Mouse (Mus musculus) heart, postnatal 0 days (tissue): ENCODE data around the gene Sgpl1. TPM values are rescaled to one million over a fixed set of nuclear protein-coding genes. Genes with fewer than 3 reads are reported as not detected.
"Not testable (repeated sequence)": the region's sequence is repeated elsewhere in the genome, so short reads cannot be mapped to it uniquely, and the experiment has no call there.

Source experiments
- ATAC-seq: fragments of 200-750 bp; cut with Nextera tagmentation; 2 replicates; pipeline ENCODE4 v1.8.0; 2017; ENCODE audit warnings: low read depth, moderate number of reproducible peaks, moderate library complexity; ENCODE audit not compliant: insufficient read depth
- DNase-seq: peaks from one replicate; pipeline ENCODE4 v3.0.0-alpha.2; 2016; ENCODE audit warnings: low spot score
- H3K27ac ChIP-seq: fragments of 300-500 bp; sonication (generic); 2 replicates; pipeline ENCODE4 v1.5.1; 2014; ENCODE audit warnings: low read depth, mild to moderate bottlenecking
- H3K27me3 ChIP-seq: fragments of 300-500 bp; sonication (generic); 2 replicates; pipeline ENCODE4 v1.6.1; 2014; ENCODE audit warnings: low read length, mixed read lengths; ENCODE audit not compliant: control insufficient read depth, insufficient read depth
- H3K36me3 ChIP-seq: fragments of 300-500 bp; sonication (generic); replicated peaks from 2 replicates; pipeline ENCODE4 v1.6.1; 2014; ENCODE audit warnings: low read length, mixed read lengths; ENCODE audit not compliant: control insufficient read depth, insufficient read depth
- H3K4me1 ChIP-seq: fragments of 300-500 bp; sonication (generic); 2 replicates; pipeline ENCODE4 v1.6.1; 2014; ENCODE audit warnings: antibody characterized with exemption; ENCODE audit not compliant: control insufficient read depth, insufficient read depth
- H3K4me2 ChIP-seq: fragments of 300-500 bp; sonication (generic); 2 replicates; pipeline ENCODE4 v1.6.1; 2014; ENCODE audit warnings: low read depth, mild to moderate bottlenecking, low read length, moderate library complexity
- H3K4me3 ChIP-seq: fragments of 300-500 bp; sonication (generic); 2 replicates; pipeline ENCODE4 v1.5.1; 2014; ENCODE audit warnings: low read depth, low read length
- H3K9ac ChIP-seq: fragments of 300-500 bp; sonication (generic); replicated peaks from 2 replicates; pipeline ENCODE4 v1.6.1; 2014; ENCODE audit warnings: low read depth, low read length, mixed read lengths
- H3K9me3 ChIP-seq: fragments of 300-500 bp; sonication (generic); replicated peaks from 2 replicates; pipeline ENCODE4 v1.6.1; 2016; ENCODE audit warnings: low read length; ENCODE audit not compliant: control insufficient read depth
- CTCF ChIP-seq: IDR thresholded peaks from 2 replicates; pipeline ENCODE4 v1.5.1; 2016; ENCODE audit warnings: antibody characterized with exemption, control low read depth, low read depth
- EP300 ChIP-seq: IDR thresholded peaks from 2 replicates; pipeline ENCODE4 v1.6.1; 2016; ENCODE audit warnings: antibody characterized with exemption, low read depth
- WGBS: fragments of 180-500 bp; shearing (Covaris S2); extraction: QIAGEN DNeasy Blood & Tissue Kit; methylation state at CpG from one replicate; pipeline ENCODE4 v1.1.7; 2014; 5-methylcytosine and 5-hydroxymethylcytosine counted together
- polyA plus RNA-seq: library from polyadenylated mRNA; unstranded; fragments of >200 nt; fragmentation: Nextera tagmentation; extraction: Ambion mirVana; gene quantifications from 2 replicates; pipeline ENCODE4 v1.2.1, GENCODE M21; 2015
- total RNA-seq: library from RNA; depleted of rRNA; stranded (reverse); fragments of >200 nt; gene quantifications from 2 replicates; pipeline ENCODE4 v1.2.3, GENCODE M21; 2014; ENCODE audit warnings: low replicate concordance

The Sgpl1 gene
- total and polyA plus RNA-seq, 2 experiments from 2014 or later, result 16.7 to 36.3 TPM

GRCm38 (mm10) chr10:61128701-61129365, 18.7 kb downstream of the Sgpl1 start:
- Histone ChIP-seq H3K4me2 (no peak overlapping the region), H3K36me3 (0 out of 2 replicates have a peak, but pooled peaks cover 6% of the 10 kb centered on the region), H3K27me3 (no peaks in the 10 kb centered on the region), H3K9me3 (no peaks in the 10 kb centered on the region), H3K4me3 (no peak overlapping the region), H3K27ac (no peak overlapping the region), H3K4me1 (no peaks in the 10 kb centered on the region), H3K9ac (no peak overlapping the region)
- TF ChIP-seq EP300 (no peak), CTCF (no peak)
- DNase-seq (no peak), ATAC-seq (no peak)
- 89% methylated on average over 1 of the region's 1 CpGs for WGBS

GRCm38 (mm10) chr10:61124462-61124861, 23.0 kb downstream of the Sgpl1 start:
- no peaks in the 10 kb centered on the region for H3K4me1 ChIP-seq
- no peaks in the 10 kb centered on the region for H3K27me3 ChIP-seq
- no peak overlapping the region for H3K4me3 ChIP-seq
- no peak overlapping the region for H3K27ac ChIP-seq
- peaks cover 13% of the 10 kb centered on the region for H3K36me3 ChIP-seq
- TF ChIP-seq CTCF, result no peak
- TF ChIP-seq EP300, result no peak
- H3K9ac ChIP-seq, result no peak overlapping the region
- DNase-seq (no peak), ATAC-seq (no peak)
- 84% methylated on average over 2 of the region's 2 CpGs for WGBS
- H3K4me2 ChIP-seq, result no peak overlapping the region
- no peaks in the 10 kb centered on the region for H3K9me3 ChIP-seq

- Histone ChIP-seq H3K4me3 (no peak overlapping the region), H3K27ac (no peak overlapping the region), H3K36me3 (peaks cover 13% of the 10 kb centered on the region), H3K4me2 (no peak overlapping the region), H3K4me1 (no peaks in the 10 kb centered on the region), H3K27me3 (no peaks in the 10 kb centered on the region), H3K9ac (no peak overlapping the region), H3K9me3 (no peaks in the 10 kb centered on the region)
- DNase-seq (no peak), ATAC-seq (no peak)
- TF ChIP-seq EP300 (no peak), CTCF (no peak)
- WGBS, result 80% methylated on average over 3 of the region's 3 CpGs
These were observed 24.1 kb downstream of the Sgpl1 start for GRCm38 (mm10) chr10:61123276-61123913.

GRCm38 (mm10) chr10:61121732-61122131, 25.8 kb downstream of the Sgpl1 start:
- WGBS, result 88% methylated on average over 4 of the region's 4 CpGs
- H3K36me3 ChIP-seq, result peaks cover 11% of the 10 kb centered on the region
- not testable (repeated sequence) for ATAC-seq, H3K4me1 ChIP-seq, DNase-seq, H3K27ac ChIP-seq, H3K9me3 ChIP-seq, H3K27me3 ChIP-seq, H3K9ac ChIP-seq, H3K4me2 ChIP-seq, H3K4me3 ChIP-seq

GRCm38 (mm10) chr10:61114246-61114720, 33.2 kb downstream of the Sgpl1 start:
- WGBS, result 84% methylated on average over 2 of the region's 2 CpGs
- ATAC-seq (no peak), DNase-seq (no peak)

More at GRCm38 (mm10) chr10:61114246-61114720, 33.2 kb downstream of the Sgpl1 start:
- peaks cover 37% of the 10 kb centered on the region for H3K36me3 ChIP-seq
- H3K9ac ChIP-seq, result no peak overlapping the region
- H3K9me3 ChIP-seq, result no peaks in the 10 kb centered on the region
- H3K4me1 ChIP-seq, result no peaks in the 10 kb centered on the region
- no peak overlapping the region for H3K4me2 ChIP-seq
- no peaks in the 10 kb centered on the region for H3K27me3 ChIP-seq
- no peak overlapping the region for H3K4me3 ChIP-seq
- no peak for TF ChIP-seq EP300
- TF ChIP-seq CTCF, result no peak
- H3K27ac ChIP-seq, result no peak overlapping the region
